ENCODE assay signal across 8 mouse cellular contexts in the genomic region with DNA sequence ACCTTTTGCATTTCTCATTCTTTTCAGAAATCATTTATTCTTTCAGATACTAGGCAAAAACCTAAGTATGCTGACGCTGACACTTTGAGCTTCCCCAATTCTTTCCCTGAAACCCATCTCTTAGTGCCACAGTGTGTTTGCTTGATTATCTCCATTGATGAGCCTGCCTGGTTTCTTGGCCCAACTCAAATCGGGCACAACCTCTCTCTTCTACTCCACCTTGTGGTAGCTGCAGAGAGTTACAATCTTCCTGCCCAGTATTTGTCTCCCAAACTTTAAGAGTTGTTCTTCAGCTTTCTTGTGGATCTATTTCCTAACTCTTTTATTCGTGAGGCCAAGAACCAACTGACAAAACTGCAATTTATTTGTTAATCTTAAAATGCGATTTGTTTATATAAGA.
DNase-seq lines count a peak whose midpoint lies in the region.

No protein-coding gene starts in this region.

- no peaks in the 10 kb centered on the region for H3K36me3 ChIP-seq in heart, embryonic 10.5 days

- peak; percentile 6 to 37 for DNase-seq in heart, adult 18-20 months
- DNase-seq in heart, embryonic 10.5 days (ENCODE audit: low spot score): no peak
- peak; percentile 12 to 21 for DNase-seq in right cerebral cortex, adult 2 months (ENCODE audit: low spot score in 2 of 2)
- DNase-seq in right cerebral cortex, postnatal 36 days (ENCODE audit: low spot score in 2 of 2): no peak
- peak; percentile 20 for DNase-seq in cerebellum, adult 8-10 months
- peak; percentile 7 for DNase-seq in layer of hippocampus, adult 9-10 months (ENCODE audit: low spot score)
- DNase-seq in telencephalon, adult 2 months (ENCODE audit: low read depth, low spot score): peak; percentile 17
- DNase-seq in ovary, postnatal 10 days (ENCODE audit: low spot score): no peak

- H3K9me3 ChIP-seq in heart, embryonic 10.5 days: no peaks in the 10 kb centered on the region

- 13% methylated on average over 4 of the region's 4 CpGs for WGBS in heart, embryonic 10.5 days

- H3K4me3 ChIP-seq in heart, embryonic 10.5 days: no peak overlapping the region

- H3K27ac ChIP-seq in heart, embryonic 10.5 days: no peak overlapping the region

- no peaks in the 10 kb centered on the region for H3K4me1 ChIP-seq in heart, embryonic 10.5 days

- no peaks in the 10 kb centered on the region for H3K27me3 ChIP-seq in heart, embryonic 10.5 days (ENCODE audit: insufficient read depth, poor library complexity, severe bottlenecking)

Comparison
In these comparisons a context has a peak if more than half of its experiments do, and no peak if none do; other contexts are left out.
1. DNase-seq: peak in heart, adult 18-20 months (2 of 2), right cerebral cortex, adult 2 months (2 of 2), cerebellum, adult 8-10 months (single experiment), layer of hippocampus, adult 9-10 months (single experiment) and telencephalon, adult 2 months (single experiment); none in heart, embryonic 10.5 days (single experiment), right cerebral cortex, postnatal 36 days (0 of 2) and ovary, postnatal 10 days (single experiment).